Mouse (Mus musculus) monocyte, adult 5-6 weeks (primary cell): Measurements from ENCODE around the gene Spcs1. TPM values are rescaled to one million over a fixed set of nuclear protein-coding genes. Genes with fewer than 3 reads are reported as not detected.

Experiments used
- ATAC-seq: fragments of 153-309, 156-312 bp; replicated peaks from 2 replicates; pipeline ENCODE4 v1.8.0; 2017; ENCODE audit warnings: mild to moderate bottlenecking; ENCODE audit not compliant: low TSS enrichment, insufficient number of reproducible peaks, severe bottlenecking, poor library complexity, low FRiP score
- total RNA-seq: library from RNA; stranded (forward); fragments of 200-1000, 200-491, 200-594 nt; gene quantifications from 3 replicates; pipeline ENCODE4 v1.2.3, GENCODE M21; 2017

The Spcs1 gene
- 73.5 to 105 TPM (median 73.5 TPM) in 3 replicates for total RNA-seq

GRCm38 (mm10) chr14:31001307-31002205 is at the start of gene Spcs1, which contains the start of gene Glt8d1:
Gene Spcs1, minus strand, starts transcription at chr14:31001672.
Gene Glt8d1, plus strand, starts transcription at chr14:31001400.
- ATAC-seq, result peak; percentile 84

GRCm38 (mm10) chr14:31045817-31046216 is 44.3 kb upstream of the Spcs1 start:
- ATAC-seq, result no peak

- no peak for ATAC-seq
Measured at GRCm38 (mm10) chr14:31045296-31045695, 43.8 kb upstream of the Spcs1 start.

GRCm38 (mm10) chr14:31025785-31026184 is 24.3 kb upstream of the Spcs1 start:
- no peak for ATAC-seq

- no peak for ATAC-seq
Measured at GRCm38 (mm10) chr14:31022579-31022978, 21.1 kb upstream of the Spcs1 start.

GRCm38 (mm10) chr14:31019331-31020205 is 18.1 kb upstream of the Spcs1 start:
- ATAC-seq, result peak; percentile 34; the same call in 1 of the 2 replicates

- peak; percentile 95 for ATAC-seq
Measured at GRCm38 (mm10) chr14:31018860-31019291, 17.4 kb upstream of the Spcs1 start, which contains the start of the genes Pbrm1 and Gnl3. Gene Pbrm1, plus strand, starts transcription at chr14:31019138. Gene Gnl3, minus strand, starts transcription at chr14:31019152.

GRCm38 (mm10) chr14:31017854-31018253 is 16.4 kb upstream of the Spcs1 start:
- ATAC-seq, result no peak

- no peak for ATAC-seq
Measured at GRCm38 (mm10) chr14:31016063-31016462, 14.6 kb upstream of the Spcs1 start.

- no peak for ATAC-seq
Measured at GRCm38 (mm10) chr14:31013928-31014327, 12.5 kb upstream of the Spcs1 start.

GRCm38 (mm10) chr14:31011588-31011987 is 10.1 kb upstream of the Spcs1 start:
- ATAC-seq, result no peak

GRCm38 (mm10) chr14:31006779-31007178 is 5.3 kb upstream of the Spcs1 start:
- no peak for ATAC-seq

GRCm38 (mm10) chr14:31004527-31004926 is 3.1 kb upstream of the Spcs1 start:
- no peak for ATAC-seq

GRCm38 (mm10) chr14:31000816-31001306 is 611 bp downstream of the Spcs1 start:
- no peak for ATAC-seq

GRCm38 (mm10) chr14:31000356-31000755 is 1.1 kb downstream of the Spcs1 start:
- ATAC-seq, result no peak

GRCm38 (mm10) chr14:30996417-30996816 is 5.1 kb downstream of the Spcs1 start:
- ATAC-seq, result no peak

GRCm38 (mm10) chr14:30976222-30976621 is 25.2 kb downstream of the Spcs1 start:
- no peak for ATAC-seq

- ATAC-seq, result no peak
Measured at GRCm38 (mm10) chr14:30974204-30974603, 27.3 kb downstream of the Spcs1 start.

GRCm38 (mm10) chr14:30960366-30960765 is 41.1 kb downstream of the Spcs1 start:
- ATAC-seq, result no peak
